Mouse (Mus musculus): ENCODE data around the gene Grid2ip. TPM values are rescaled to one million over a fixed set of nuclear protein-coding genes. Genes with fewer than 3 reads are reported as not detected.
"Not testable (repeated sequence)": the region's sequence is repeated elsewhere in the genome, so short reads cannot be mapped to it uniquely, and the experiment has no call there.

The Grid2ip gene
- total and polyA plus RNA-seq, 3 experiments, result not detected

DNA sequence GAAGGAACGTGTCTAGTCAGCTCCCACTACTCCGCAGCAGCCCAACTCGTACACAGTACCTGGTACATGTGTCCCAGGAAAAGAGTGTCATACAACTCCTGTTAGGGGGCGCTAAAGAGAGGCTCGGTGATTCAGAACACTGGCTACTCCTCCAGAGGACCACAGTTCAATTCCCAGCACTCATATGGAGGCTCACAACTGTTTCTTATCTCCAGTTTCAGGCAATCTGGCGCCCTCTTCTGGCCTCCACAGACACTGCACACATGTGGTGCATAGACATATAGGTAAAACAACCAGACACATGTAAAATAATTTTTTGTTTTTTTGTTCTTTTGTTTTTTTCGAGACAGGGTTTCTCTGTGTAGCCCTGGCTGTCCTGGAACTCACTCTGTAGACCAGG is 37.0 kb downstream of the Grid2ip start:
- TF ChIP-seq CTCF (conservative IDR thresholded peaks at IDR 0.05 in 1 of 2, IDR thresholded peaks at IDR 0.05 in 1 of 2; ENCODE audit: low read depth in 2 of 2, low read length in 2 of 2) (peak in 1 of 2 experiments; percentile 40; a peak in 3 of 4 replicates), ZC3H11A (IDR thresholded peaks at IDR 0.05; ENCODE audit: low read depth, low read length) (no peak)
- dilution Hi-C loops (cut with MboI; ENCODE audit: extremely low pct_ligation_motif_present, extremely low pct_unique_long_range_greater_than_20kb, low sequenced_read_pairs) (no loop called here), in situ Hi-C loops (cut with MboI; ENCODE audit: low pct_ligation_motif_present, low pct_unique_long_range_greater_than_20kb, low sequenced_read_pairs) (no loop called here)
- H3K27me3 ChIP-seq (replicated peaks), result no peaks in the 10 kb centered on the region
- H3K79me2 ChIP-seq (replicated peaks; ENCODE audit: control insufficient read depth, extremely low read depth, insufficient read depth, poor library complexity, severe bottlenecking), result no peaks in the 10 kb centered on the region
- DNase-seq (ENCODE audit: extremely low read depth), result no peak
- H3K36me3 ChIP-seq (replicated peaks in 1 of 2; ENCODE audit: control insufficient read depth in 1 of 2, insufficient read depth in 1 of 2, low read length in 1 of 2), result peaks cover 7 to 36% of the 10 kb centered on the region in 2 experiments
- H3K27ac ChIP-seq (ENCODE audit: insufficient read depth, low read depth), result no peak overlapping the region
- H3K9ac ChIP-seq (ENCODE audit: insufficient read depth, low read depth), result no peak overlapping the region
- no peak overlapping the region for H3K4me3 ChIP-seq (replicated peaks in 1 of 3; ENCODE audit: low read depth in 2 of 3, low read length in 2 of 3, poor library complexity in 1 of 3)
- H3K4me2 ChIP-seq (ENCODE audit: insufficient read depth, low read depth, poor library complexity, severe bottlenecking), result no peak overlapping the region
- no peaks in the 10 kb centered on the region for H3K4me1 ChIP-seq (ENCODE audit: control insufficient read depth in 1 of 2, insufficient read depth in 2 of 2)
- H3K9me3 ChIP-seq (replicated peaks; ENCODE audit: low read length), result peaks cover 2% of the 10 kb centered on the region

DNA sequence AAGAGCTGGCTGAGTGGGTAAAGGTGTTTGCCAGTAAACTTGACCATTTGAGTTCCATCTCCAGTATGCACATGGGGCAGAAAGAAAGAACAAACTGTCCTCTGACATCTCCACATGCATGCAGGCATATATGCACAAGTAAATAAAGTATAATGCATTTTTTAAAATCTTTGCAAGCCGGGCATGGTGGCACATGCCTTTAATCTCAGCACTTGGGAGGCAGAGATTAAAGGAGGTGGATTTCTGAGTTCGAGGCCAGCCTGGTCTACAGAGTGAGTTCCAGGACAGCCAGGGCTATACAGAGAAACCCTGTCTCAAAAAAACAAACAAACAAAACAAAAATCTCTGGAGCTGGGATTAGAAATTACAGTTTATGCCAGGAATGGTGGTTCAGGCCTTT is 37.8 kb downstream of the Grid2ip start:
- H3K9ac ChIP-seq (ENCODE audit: insufficient read depth, low read depth); H3K9me3 ChIP-seq (replicated peaks; ENCODE audit: low read length); H3K27ac ChIP-seq (ENCODE audit: insufficient read depth, low read depth); DNase-seq (ENCODE audit: extremely low read depth); H3K4me1 ChIP-seq (ENCODE audit: control insufficient read depth in 1 of 2, insufficient read depth in 2 of 2); dilution Hi-C loops (cut with MboI; ENCODE audit: extremely low pct_ligation_motif_present, extremely low pct_unique_long_range_greater_than_20kb, low sequenced_read_pairs); H3K4me2 ChIP-seq (ENCODE audit: insufficient read depth, low read depth, poor library complexity, severe bottlenecking); H3K27me3 ChIP-seq (replicated peaks); in situ Hi-C loops (cut with MboI; ENCODE audit: low pct_ligation_motif_present, low pct_unique_long_range_greater_than_20kb, low sequenced_read_pairs); H3K79me2 ChIP-seq (replicated peaks; ENCODE audit: control insufficient read depth, extremely low read depth, insufficient read depth, poor library complexity, severe bottlenecking); H3K4me3 ChIP-seq (replicated peaks in 1 of 3; ENCODE audit: low read depth in 2 of 3, low read length in 2 of 3, poor library complexity in 1 of 3): not testable (repeated sequence)
- peaks cover 13 to 44% of the 10 kb centered on the region in 2 experiments for H3K36me3 ChIP-seq (replicated peaks in 1 of 2; ENCODE audit: control insufficient read depth in 1 of 2, insufficient read depth in 1 of 2, low read length in 1 of 2)

DNA sequence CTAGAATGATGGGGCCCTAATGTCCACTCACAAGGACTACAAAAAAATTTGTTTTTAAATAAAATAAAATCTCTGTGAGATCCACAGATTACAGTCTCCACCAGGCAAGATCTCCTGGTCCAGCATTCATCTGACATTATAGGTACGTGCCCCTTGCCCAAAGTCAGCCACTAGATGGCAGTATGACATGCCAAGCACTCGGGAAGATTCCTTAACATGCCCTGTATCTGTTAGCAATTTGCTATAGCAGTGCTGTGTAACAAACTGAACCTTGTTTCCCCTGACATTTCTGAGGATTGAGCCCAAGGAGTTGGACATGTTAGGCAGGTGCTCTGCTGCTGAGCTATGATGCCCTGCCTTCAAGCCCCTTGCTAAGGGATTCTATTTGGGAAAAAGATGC is 38.5 kb downstream of the Grid2ip start:
- DNase-seq (ENCODE audit: extremely low read depth), result peak; percentile 45
- Histone ChIP-seq H3K36me3 (replicated peaks in 1 of 2; ENCODE audit: control insufficient read depth in 1 of 2, insufficient read depth in 1 of 2, low read length in 1 of 2) (peaks cover 13 to 51% of the 10 kb centered on the region in 2 experiments), H3K4me3 (replicated peaks in 1 of 3; ENCODE audit: low read depth in 2 of 3, low read length in 2 of 3, poor library complexity in 1 of 3) (no peak overlapping the region), H3K9me3 (replicated peaks; ENCODE audit: low read length) (peaks cover 2% of the 10 kb centered on the region), H3K27me3 (replicated peaks) (no peaks in the 10 kb centered on the region), H3K9ac (ENCODE audit: insufficient read depth, low read depth) (no peak overlapping the region), H3K79me2 (replicated peaks; ENCODE audit: control insufficient read depth, extremely low read depth, insufficient read depth, poor library complexity, severe bottlenecking) (no peaks in the 10 kb centered on the region), H3K4me1 (ENCODE audit: control insufficient read depth in 1 of 2, insufficient read depth in 2 of 2) (no peaks in the 10 kb centered on the region), H3K4me2 (ENCODE audit: insufficient read depth, low read depth, poor library complexity, severe bottlenecking) (no peak overlapping the region), H3K27ac (ENCODE audit: insufficient read depth, low read depth) (no peak overlapping the region)
- dilution Hi-C loops (cut with MboI; ENCODE audit: extremely low pct_ligation_motif_present, extremely low pct_unique_long_range_greater_than_20kb, low sequenced_read_pairs) (no loop called here), in situ Hi-C loops (cut with MboI; ENCODE audit: low pct_ligation_motif_present, low pct_unique_long_range_greater_than_20kb, low sequenced_read_pairs) (no loop called here)
- peak; percentile 32 for TF ChIP-seq SMC3 (IDR thresholded peaks at IDR 0.05; ENCODE audit: low read depth, low read length)
- TF ChIP-seq MAFK (IDR thresholded peaks at IDR 0.05; ENCODE audit: insufficient replicate concordance, low read length), result no peak
- peak; percentile 68 to 79 for TF ChIP-seq CTCF (conservative IDR thresholded peaks at IDR 0.05 in 1 of 2, IDR thresholded peaks at IDR 0.05 in 1 of 2; ENCODE audit: low read depth in 2 of 2, low read length in 2 of 2)
- TF ChIP-seq RAD21 (IDR thresholded peaks at IDR 0.05; ENCODE audit: low read depth, low read length), result peak; percentile 31

DNA sequence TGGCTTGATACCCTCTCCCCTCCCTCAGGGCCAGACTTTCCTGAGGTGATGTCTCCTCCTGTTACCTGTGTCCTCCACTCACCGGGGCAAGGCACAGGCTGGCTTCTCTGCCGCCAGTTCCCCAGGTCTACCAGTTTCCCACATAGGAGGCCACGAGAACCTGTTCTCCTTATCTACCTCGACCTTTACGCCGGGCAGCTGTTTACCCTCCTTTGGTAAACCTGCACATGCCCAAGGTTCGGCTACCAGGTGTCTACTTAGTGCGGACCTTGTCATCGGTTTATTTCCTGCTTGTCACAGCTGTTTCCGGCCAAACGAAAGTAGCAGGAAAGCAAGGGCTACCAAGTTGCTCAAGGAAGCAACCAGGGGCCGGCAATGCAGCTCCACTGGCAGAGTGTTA is 43.4 kb downstream of the Grid2ip start:
- peaks cover 32% of the 10 kb centered on the region for H3K79me2 ChIP-seq (replicated peaks; ENCODE audit: control insufficient read depth, extremely low read depth, insufficient read depth, poor library complexity, severe bottlenecking)
- dilution Hi-C loops (cut with MboI; ENCODE audit: extremely low pct_ligation_motif_present, extremely low pct_unique_long_range_greater_than_20kb, low sequenced_read_pairs) (no loop called here), in situ Hi-C loops (cut with MboI; ENCODE audit: low pct_ligation_motif_present, low pct_unique_long_range_greater_than_20kb, low sequenced_read_pairs) (no loop called here)
- no peak overlapping the region for H3K4me2 ChIP-seq (ENCODE audit: insufficient read depth, low read depth, poor library complexity, severe bottlenecking)
- no peak overlapping the region for H3K27ac ChIP-seq (ENCODE audit: insufficient read depth, low read depth)
- DNase-seq (ENCODE audit: extremely low read depth), result no peak
- peaks cover 16 to 50% of the 10 kb centered on the region in 2 experiments for H3K36me3 ChIP-seq (replicated peaks in 1 of 2; ENCODE audit: control insufficient read depth in 1 of 2, insufficient read depth in 1 of 2, low read length in 1 of 2)
- H3K4me1 ChIP-seq (ENCODE audit: control insufficient read depth in 1 of 2, insufficient read depth in 2 of 2), result peaks cover 15 to 27% of the 10 kb centered on the region in 2 experiments
- no peak overlapping the region for H3K9ac ChIP-seq (ENCODE audit: insufficient read depth, low read depth)
- no peak overlapping the region for H3K4me3 ChIP-seq (replicated peaks in 1 of 3; ENCODE audit: low read depth in 2 of 3, low read length in 2 of 3, poor library complexity in 1 of 3)
- no peaks in the 10 kb centered on the region for H3K9me3 ChIP-seq (replicated peaks; ENCODE audit: low read length)
- TF ChIP-seq USF2 (conservative IDR thresholded peaks at IDR 0.05; ENCODE audit: low read depth, low read length) (no peak), POLR2A (IDR thresholded peaks at IDR 0.05; ENCODE audit: low read depth, low read length) (no peak), MAX (IDR thresholded peaks at IDR 0.05; ENCODE audit: low read length) (no peak)
- no peaks in the 10 kb centered on the region for H3K27me3 ChIP-seq (replicated peaks)

Measured in CH12.LX (cell line).